Mouse (Mus musculus) heart, postnatal 0 days (tissue): ENCODE measurements at regions not wholly inside any gene's neighbourhood (a gene's known extent, or its start where the extent isn't known, plus 50 kb on each side); places are given as distances from the start of the nearest gene placed in this dataset.

Source experiments
- ATAC-seq: fragments of 200-750 bp; cut with Nextera tagmentation; 2 replicates; pipeline ENCODE4 v1.8.0; 2017; ENCODE audit warnings: low read depth, moderate number of reproducible peaks, moderate library complexity; ENCODE audit not compliant: insufficient read depth
- DNase-seq: peaks from one replicate; pipeline ENCODE4 v3.0.0-alpha.2; 2016; ENCODE audit warnings: low spot score
- H3K27ac ChIP-seq: fragments of 300-500 bp; sonication (generic); 2 replicates; pipeline ENCODE4 v1.5.1; 2014; ENCODE audit warnings: low read depth, mild to moderate bottlenecking
- H3K27me3 ChIP-seq: fragments of 300-500 bp; sonication (generic); 2 replicates; pipeline ENCODE4 v1.6.1; 2014; ENCODE audit warnings: low read length, mixed read lengths; ENCODE audit not compliant: control insufficient read depth, insufficient read depth
- H3K36me3 ChIP-seq: fragments of 300-500 bp; sonication (generic); replicated peaks from 2 replicates; pipeline ENCODE4 v1.6.1; 2014; ENCODE audit warnings: low read length, mixed read lengths; ENCODE audit not compliant: control insufficient read depth, insufficient read depth
- H3K4me1 ChIP-seq: fragments of 300-500 bp; sonication (generic); 2 replicates; pipeline ENCODE4 v1.6.1; 2014; ENCODE audit warnings: antibody characterized with exemption; ENCODE audit not compliant: control insufficient read depth, insufficient read depth
- H3K4me2 ChIP-seq: fragments of 300-500 bp; sonication (generic); 2 replicates; pipeline ENCODE4 v1.6.1; 2014; ENCODE audit warnings: low read depth, mild to moderate bottlenecking, low read length, moderate library complexity
- H3K4me3 ChIP-seq: fragments of 300-500 bp; sonication (generic); 2 replicates; pipeline ENCODE4 v1.5.1; 2014; ENCODE audit warnings: low read depth, low read length
- H3K9ac ChIP-seq: fragments of 300-500 bp; sonication (generic); replicated peaks from 2 replicates; pipeline ENCODE4 v1.6.1; 2014; ENCODE audit warnings: low read depth, low read length, mixed read lengths
- H3K9me3 ChIP-seq: fragments of 300-500 bp; sonication (generic); replicated peaks from 2 replicates; pipeline ENCODE4 v1.6.1; 2016; ENCODE audit warnings: low read length; ENCODE audit not compliant: control insufficient read depth
- CTCF ChIP-seq: IDR thresholded peaks from 2 replicates; pipeline ENCODE4 v1.5.1; 2016; ENCODE audit warnings: antibody characterized with exemption, control low read depth, low read depth
- EP300 ChIP-seq: IDR thresholded peaks from 2 replicates; pipeline ENCODE4 v1.6.1; 2016; ENCODE audit warnings: antibody characterized with exemption, low read depth
- WGBS: fragments of 180-500 bp; shearing (Covaris S2); extraction: QIAGEN DNeasy Blood & Tissue Kit; methylation state at CpG from one replicate; pipeline ENCODE4 v1.1.7; 2014; 5-methylcytosine and 5-hydroxymethylcytosine counted together

GRCm38 (mm10) chr15:49555793-49556192 is 4328.9 kb upstream of the Gm7489 start:
- Histone ChIP-seq H3K27ac (no peak overlapping the region), H3K4me1 (no peaks in the 10 kb centered on the region), H3K4me3 (no peak overlapping the region), H3K9ac (no peak overlapping the region), H3K4me2 (no peak overlapping the region), H3K27me3 (no peaks in the 10 kb centered on the region), H3K36me3 (no peaks in the 10 kb centered on the region), H3K9me3 (no peaks in the 10 kb centered on the region)
- TF ChIP-seq EP300: no peak
- peak; percentile 33 for TF ChIP-seq CTCF
- 23% methylated on average over 2 of the region's 2 CpGs for WGBS
- ATAC-seq: no peak
- no peak for DNase-seq

DNA sequence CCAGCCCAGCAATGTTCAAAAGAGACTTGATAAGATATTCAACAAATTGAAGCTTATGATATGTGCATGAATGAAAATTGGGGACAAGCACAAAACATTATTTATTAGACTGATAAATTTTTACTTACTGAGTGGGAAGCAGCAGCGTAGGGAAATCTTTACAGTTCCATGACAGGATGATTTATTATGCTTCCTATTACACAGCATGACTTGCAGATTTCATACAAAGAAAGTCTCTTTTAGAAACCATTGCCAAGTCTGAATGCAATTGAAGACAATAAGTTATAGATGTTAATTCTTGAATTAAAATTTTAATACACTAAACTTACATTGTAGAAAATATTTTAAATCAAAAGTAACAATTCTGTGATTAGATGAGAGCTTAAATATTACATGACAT is 4324.3 kb upstream of the Gm7489 start:
- DNase-seq: no peak
- TF ChIP-seq EP300: no peak
- TF ChIP-seq CTCF: no peak
- Histone ChIP-seq H3K4me3 (no peak overlapping the region), H3K4me2 (no peak overlapping the region), H3K36me3 (no peaks in the 10 kb centered on the region), H3K9me3 (no peaks in the 10 kb centered on the region), H3K27me3 (no peaks in the 10 kb centered on the region), H3K4me1 (no peaks in the 10 kb centered on the region), H3K9ac (no peak overlapping the region), H3K27ac (no peak overlapping the region)
- ATAC-seq: no peak
- WGBS: 64% methylated on average over 1 of the region's 1 CpGs

DNA sequence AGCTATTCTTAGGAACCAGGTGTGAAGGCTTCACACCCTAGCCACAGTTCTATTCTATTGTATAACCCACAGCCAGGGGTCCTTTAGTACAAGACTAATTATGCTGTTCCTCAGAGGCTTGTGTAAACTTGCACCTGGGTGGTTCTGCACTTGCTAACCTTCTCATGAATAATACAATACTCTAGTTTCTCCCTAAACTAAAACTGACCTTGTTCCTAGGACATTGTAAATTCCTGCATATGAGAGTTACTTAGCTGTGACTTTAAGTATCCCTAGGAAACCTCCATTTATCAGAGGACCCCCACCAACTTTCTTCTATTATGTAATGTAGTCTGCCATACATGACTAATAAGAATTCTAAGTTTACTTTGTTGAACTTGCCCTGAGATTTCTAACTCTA is 4295.9 kb upstream of the Gm7489 start:
- no peaks in the 10 kb centered on the region for H3K4me1 ChIP-seq
- no peaks in the 10 kb centered on the region for H3K27me3 ChIP-seq
- no peak overlapping the region for H3K9ac ChIP-seq
- ATAC-seq: no peak
- no peaks in the 10 kb centered on the region for H3K36me3 ChIP-seq
- no peak for DNase-seq
- H3K4me2 ChIP-seq: no peak overlapping the region
- no peak overlapping the region for H3K27ac ChIP-seq
- TF ChIP-seq EP300 (no peak), CTCF (no peak)
- no peak overlapping the region for H3K4me3 ChIP-seq
- no peaks in the 10 kb centered on the region for H3K9me3 ChIP-seq

DNA sequence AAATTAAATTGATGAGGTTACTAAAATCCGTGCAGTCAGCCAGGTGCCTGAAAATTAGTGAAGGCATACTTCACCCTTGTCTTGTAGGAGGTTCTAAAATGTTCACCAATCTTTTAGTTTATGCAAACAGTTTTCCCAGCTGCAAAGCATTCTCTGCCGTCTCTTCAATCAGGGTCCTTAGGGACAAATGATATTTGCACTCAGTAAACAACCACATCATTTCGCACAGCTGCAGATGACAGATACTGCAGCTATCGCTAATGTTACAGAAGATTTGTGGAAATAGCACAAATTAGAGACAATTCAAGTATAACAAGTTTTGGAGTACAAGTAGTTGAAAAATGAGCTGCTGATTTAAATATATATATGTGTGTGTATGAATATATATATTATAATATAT is 4270.8 kb upstream of the Gm7489 start:
- no peaks in the 10 kb centered on the region for H3K4me1 ChIP-seq
- no peak overlapping the region for H3K4me3 ChIP-seq
- no peaks in the 10 kb centered on the region for H3K36me3 ChIP-seq
- WGBS: 57% methylated on average over 4 of the region's 4 CpGs
- no peak overlapping the region for H3K4me2 ChIP-seq
- no peak for ATAC-seq
- no peak for TF ChIP-seq EP300
- TF ChIP-seq CTCF: no peak
- H3K27ac ChIP-seq: no peak overlapping the region
- no peaks in the 10 kb centered on the region for H3K27me3 ChIP-seq
- H3K9me3 ChIP-seq: no peaks in the 10 kb centered on the region
- H3K9ac ChIP-seq: no peak overlapping the region
- DNase-seq: no peak

DNA sequence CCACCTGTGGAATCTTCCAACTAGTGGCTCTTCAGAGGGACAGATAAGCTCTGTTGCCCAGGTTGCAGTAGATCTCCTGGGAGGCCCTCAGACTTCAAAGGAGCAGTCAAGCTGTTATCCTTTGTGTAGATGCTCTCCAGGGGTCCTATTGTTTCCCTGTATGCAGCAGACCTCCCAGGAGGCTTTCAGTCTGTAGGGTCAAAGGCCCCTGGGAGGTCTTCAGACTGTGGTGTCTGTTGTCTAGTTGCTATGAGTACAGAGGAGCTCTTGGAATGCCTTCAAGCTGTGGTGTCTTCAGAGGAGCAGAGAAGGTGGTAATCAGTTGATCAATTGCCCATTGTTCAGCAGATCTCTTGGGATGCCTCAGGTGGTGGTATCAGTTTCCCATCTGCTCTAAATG is 4237.3 kb upstream of the Gm7489 start:
- no peaks in the 10 kb centered on the region for H3K9me3 ChIP-seq
- ATAC-seq: no peak
- no peak for DNase-seq
- TF ChIP-seq CTCF (no peak), EP300 (no peak)
- H3K4me1 ChIP-seq: no peaks in the 10 kb centered on the region
- H3K27me3 ChIP-seq: no peaks in the 10 kb centered on the region
- H3K27ac ChIP-seq: no peak overlapping the region
- no peak overlapping the region for H3K9ac ChIP-seq
- no peak overlapping the region for H3K4me2 ChIP-seq
- H3K4me3 ChIP-seq: no peak overlapping the region
- no peaks in the 10 kb centered on the region for H3K36me3 ChIP-seq

GRCm38 (mm10) chr15:49650549-49651180 is 4234.0 kb upstream of the Gm7489 start:
- ATAC-seq (no peak), DNase-seq (no peak)
- Histone ChIP-seq H3K4me3 (no peak overlapping the region), H3K27me3 (no peaks in the 10 kb centered on the region), H3K4me1 (no peaks in the 10 kb centered on the region), H3K36me3 (no peaks in the 10 kb centered on the region), H3K9ac (no peak overlapping the region), H3K4me2 (no peak overlapping the region), H3K27ac (no peak overlapping the region), H3K9me3 (no peaks in the 10 kb centered on the region)
- TF ChIP-seq EP300: no peak
- TF ChIP-seq CTCF: no peak
- 59% methylated on average over 2 of the region's 2 CpGs for WGBS
